Mouse (Mus musculus): ENCODE measurements around the gene Mink1.
A peak's percentile ranks its signal among the peaks of the same experiment; 100 is the strongest.

Gene Mink1

GRCm38 (mm10) chr11:70654923-70655570 is 92.4 kb downstream of the Mink1 start:
- peak; percentile 89 to 93 for DNase-seq

- DNase-seq: peak; percentile 70 to 81
These were observed 93.1 kb downstream of the Mink1 start for GRCm38 (mm10) chr11:70655571-70656455.

- peak; percentile 56 to 72 for DNase-seq
These were observed 93.8 kb downstream of the Mink1 start for GRCm38 (mm10) chr11:70656456-70656927.

- peak; percentile 50 to 52 for DNase-seq
These were observed 94.3 kb downstream of the Mink1 start, which contains the start of gene Eno3 for GRCm38 (mm10) chr11:70656964-70657363. TSS of gene Eno3 (plus strand) at chr11:70657202.

GRCm38 (mm10) chr11:70657573-70657972 is 94.9 kb downstream of the Mink1 start:
- DNase-seq: no peak

GRCm38 (mm10) chr11:70657991-70658390 is 95.3 kb downstream of the Mink1 start:
- no peak for DNase-seq

GRCm38 (mm10) chr11:70658521-70658920 is 95.8 kb downstream of the Mink1 start:
- no peak for DNase-seq

GRCm38 (mm10) chr11:70658942-70659341 is 96.3 kb downstream of the Mink1 start:
- DNase-seq: no peak

GRCm38 (mm10) chr11:70660571-70660970 is 97.9 kb downstream of the Mink1 start:
- no peak for DNase-seq

- DNase-seq: no peak
These were observed 100.4 kb downstream of the Mink1 start for GRCm38 (mm10) chr11:70663101-70663500.

- DNase-seq: no peak
These were observed 101.3 kb downstream of the Mink1 start for GRCm38 (mm10) chr11:70663957-70664356.
